Mouse (Mus musculus) urinary bladder, adult 2 months (tissue): ENCODE data around the gene Cntd1. TPM values are rescaled to one million over a fixed set of nuclear protein-coding genes. Genes with fewer than 3 reads are reported as not detected.

Experiments used
- DNase-seq: peaks from one replicate; pipeline ENCODE4 v3.0.0; 2022; ENCODE audit warnings: low spot score
- polyA plus RNA-seq: library from polyadenylated mRNA; depleted of rRNA; stranded (reverse); fragments of >200 nt; gene quantifications from 2 replicates; pipeline ENCODE4 v1.2.3, GENCODE M21; 2012; rRNA removed

Gene Cntd1
- 1.4 and 1.5 TPM in 2 replicates for polyA plus RNA-seq

DNA sequence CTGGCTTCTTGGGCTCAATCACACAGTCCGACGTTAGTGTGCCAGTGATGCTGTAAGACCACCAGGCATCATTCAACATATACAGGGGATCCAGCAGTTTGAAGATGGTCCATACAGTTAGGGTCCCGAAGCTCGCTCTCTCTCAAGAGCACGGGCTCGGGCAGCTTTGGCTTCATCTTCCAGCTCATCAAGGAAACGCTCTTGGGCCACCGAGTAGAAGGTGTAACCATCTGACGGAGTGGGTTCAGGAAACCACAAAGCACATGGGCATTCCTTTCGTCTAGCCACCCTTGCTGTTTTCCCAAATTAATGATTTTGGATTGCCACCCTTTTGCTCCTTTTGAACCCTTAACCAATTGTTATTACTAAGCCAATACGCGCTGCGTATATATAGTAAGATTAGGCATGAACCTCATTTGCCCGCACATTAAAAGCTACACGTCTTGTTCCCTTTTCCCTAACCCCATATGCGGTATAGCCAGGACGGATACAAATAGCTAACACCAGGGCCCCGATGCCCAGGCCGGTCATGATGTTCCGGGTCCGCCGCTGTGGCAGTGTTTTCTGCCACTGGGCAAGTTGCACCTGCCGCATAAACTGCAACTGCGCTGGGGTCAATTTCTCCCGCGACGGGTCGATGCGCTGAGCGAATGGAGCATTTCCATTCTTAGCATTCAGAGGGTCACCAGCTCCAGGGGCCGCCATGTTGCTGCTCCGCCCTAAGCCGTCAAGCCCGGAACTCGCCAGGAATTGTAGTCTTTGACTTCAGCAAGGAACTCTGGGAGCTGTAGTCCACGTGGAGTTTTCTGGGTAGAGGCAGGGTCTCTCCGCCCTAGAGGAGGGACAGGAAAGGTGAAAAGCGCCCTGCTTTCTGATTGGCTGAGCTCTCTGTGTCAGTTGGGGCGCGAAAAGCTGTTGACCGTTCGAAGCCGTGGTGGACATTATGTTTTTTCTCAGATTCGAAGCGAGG is at the start of gene Cntd1, which contains the start of gene Coa3:
TSS of gene Cntd1 (plus strand) at position 790 of the 970 bp plus-strand sequence.
TSS of gene Coa3 (minus strand) at position 892 of the 970 bp plus-strand sequence.
- DNase-seq: peak; percentile 66

- DNase-seq: no peak
Measured at GRCm38 (mm10) chr11:101229361-101229900, 49.4 kb upstream of the Cntd1 start.

DNA sequence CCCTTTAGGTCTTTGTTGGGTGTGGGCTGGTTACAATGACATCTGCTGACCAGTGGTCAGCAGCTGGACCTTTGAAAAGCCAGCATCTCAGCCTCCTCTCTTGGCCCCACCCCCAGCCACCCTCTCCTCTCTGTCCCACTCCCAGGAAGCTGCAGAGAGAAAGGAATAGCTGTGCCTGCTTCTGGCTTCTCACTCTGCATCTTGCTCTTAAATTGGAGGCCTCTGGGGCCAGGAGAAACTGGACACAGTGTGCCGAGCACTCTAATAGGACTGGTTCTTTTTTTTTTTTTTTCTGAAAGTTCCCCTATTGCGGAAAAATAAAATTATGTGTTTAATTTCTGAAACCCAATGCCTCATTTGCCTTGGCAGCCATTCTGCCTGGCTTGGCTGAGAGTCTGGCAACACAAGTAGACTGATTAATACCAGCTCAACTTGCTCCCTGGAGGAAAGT is 48.7 kb upstream of the Cntd1 start:
- no peak for DNase-seq

GRCm38 (mm10) chr11:101230526-101230925 is 48.3 kb upstream of the Cntd1 start:
- no peak for DNase-seq

- no peak for DNase-seq
Measured at GRCm38 (mm10) chr11:101230991-101231871, 47.6 kb upstream of the Cntd1 start.

DNA sequence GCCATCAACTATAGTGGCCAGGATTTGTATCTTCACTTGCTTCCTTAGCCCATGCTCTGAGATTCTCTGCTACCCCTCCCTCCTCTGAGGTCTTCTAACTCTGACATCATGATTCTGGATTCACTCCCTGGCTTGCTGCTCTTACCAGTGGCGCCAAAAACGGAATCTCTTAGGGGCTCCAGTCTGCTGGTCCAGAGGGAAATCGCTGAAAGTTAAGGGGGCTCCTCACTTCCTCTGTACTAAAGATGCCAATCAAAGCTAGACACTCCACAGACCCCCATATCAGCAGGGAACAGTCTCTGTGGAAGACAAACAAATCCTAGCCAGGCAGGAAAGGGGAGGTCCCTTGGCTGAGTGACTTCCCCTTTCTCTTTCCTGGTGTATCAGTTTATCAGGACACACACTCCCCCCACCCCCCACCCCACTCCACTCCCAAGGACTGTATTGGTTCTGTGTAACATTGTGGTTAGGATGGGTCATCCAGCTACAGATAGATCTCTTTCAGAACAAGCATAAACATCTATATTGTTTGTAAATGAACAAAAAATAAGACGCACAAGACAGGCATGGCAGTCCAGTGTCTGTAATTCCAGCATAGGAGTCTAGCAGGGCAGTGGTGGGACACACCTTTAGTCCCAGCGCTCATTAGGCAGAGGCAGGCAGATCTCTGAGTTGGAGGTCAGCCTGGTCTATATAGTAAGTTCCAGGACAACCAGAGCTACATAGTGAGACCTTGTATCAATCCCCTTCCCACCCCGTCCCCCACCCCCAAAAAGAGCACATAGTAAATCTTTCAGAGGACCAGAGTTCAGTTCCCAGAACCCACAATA is 46.6 kb upstream of the Cntd1 start:
- DNase-seq: no peak

- no peak for DNase-seq
Measured at GRCm38 (mm10) chr11:101233240-101233639, 45.6 kb upstream of the Cntd1 start.

- no peak for DNase-seq
Measured at GRCm38 (mm10) chr11:101234124-101234523, 44.7 kb upstream of the Cntd1 start.

DNA sequence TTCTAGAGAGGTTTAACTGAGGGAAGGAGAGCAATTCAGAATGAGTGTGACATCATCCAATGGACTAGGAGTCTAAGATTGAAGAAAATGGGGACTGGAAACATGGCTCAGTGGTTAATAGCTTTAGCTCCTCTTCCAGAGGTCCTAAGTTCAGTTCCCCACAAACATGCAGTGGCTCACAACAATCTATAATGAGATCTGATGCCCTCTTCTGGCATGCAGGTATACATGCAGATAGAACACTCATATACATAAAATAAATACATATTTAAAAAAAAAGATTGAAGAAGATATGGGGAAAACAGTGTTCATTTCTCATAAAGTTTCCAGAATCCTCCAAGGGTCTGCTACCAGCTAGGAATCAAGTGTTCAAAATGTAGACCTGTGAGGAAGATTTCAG is 43.4 kb upstream of the Cntd1 start:
- DNase-seq: no peak

DNA sequence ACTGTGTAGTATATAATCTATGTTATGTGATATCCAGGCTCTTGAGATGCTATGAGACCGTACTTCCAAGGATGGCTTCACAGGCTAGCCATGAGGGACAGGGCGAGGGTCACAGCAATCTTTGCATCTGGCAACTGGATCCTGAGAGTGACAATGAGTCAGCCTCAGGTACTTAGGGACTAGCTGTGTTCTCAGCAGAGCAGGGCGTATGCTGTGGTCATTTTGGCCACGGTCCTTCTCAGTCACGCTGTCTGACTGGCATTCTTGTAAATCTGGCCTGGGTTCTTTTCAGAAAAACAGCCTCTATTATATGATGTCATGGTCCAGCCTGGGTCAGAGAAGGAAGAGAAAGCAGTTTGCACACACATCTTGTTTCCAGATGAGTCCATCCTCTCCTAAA is 42.0 kb upstream of the Cntd1 start:
- no peak for DNase-seq

GRCm38 (mm10) chr11:101238071-101238647 is 40.7 kb upstream of the Cntd1 start:
- no peak for DNase-seq

DNA sequence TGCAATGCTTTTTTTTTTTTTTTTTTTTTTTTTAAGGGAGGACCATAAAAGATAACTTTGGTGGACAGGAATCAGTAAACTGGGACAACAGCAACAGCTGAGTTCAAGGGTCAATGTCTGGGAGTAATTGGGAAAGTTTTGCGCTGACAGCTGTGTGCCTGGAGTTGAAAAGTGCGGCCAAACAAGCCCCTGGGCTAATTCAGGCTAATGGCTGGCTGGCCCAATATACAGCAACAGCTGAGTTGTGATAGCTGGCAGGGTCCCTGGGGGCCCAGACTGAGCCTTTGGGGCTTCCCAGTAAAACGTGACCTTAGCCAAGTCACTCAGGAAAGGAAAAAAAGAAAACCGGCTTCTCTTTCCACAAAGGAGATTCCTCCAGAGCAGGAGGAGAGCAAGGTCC is 33.7 kb upstream of the Cntd1 start:
- DNase-seq: no peak

- DNase-seq: no peak
Measured at GRCm38 (mm10) chr11:101245855-101246701, 32.7 kb upstream of the Cntd1 start, which contains the start of gene Ramp2. TSS of gene Ramp2 (plus strand) at chr11:101246028.

- DNase-seq: no peak
Measured at GRCm38 (mm10) chr11:101246702-101247012, 32.2 kb upstream of the Cntd1 start.

DNA sequence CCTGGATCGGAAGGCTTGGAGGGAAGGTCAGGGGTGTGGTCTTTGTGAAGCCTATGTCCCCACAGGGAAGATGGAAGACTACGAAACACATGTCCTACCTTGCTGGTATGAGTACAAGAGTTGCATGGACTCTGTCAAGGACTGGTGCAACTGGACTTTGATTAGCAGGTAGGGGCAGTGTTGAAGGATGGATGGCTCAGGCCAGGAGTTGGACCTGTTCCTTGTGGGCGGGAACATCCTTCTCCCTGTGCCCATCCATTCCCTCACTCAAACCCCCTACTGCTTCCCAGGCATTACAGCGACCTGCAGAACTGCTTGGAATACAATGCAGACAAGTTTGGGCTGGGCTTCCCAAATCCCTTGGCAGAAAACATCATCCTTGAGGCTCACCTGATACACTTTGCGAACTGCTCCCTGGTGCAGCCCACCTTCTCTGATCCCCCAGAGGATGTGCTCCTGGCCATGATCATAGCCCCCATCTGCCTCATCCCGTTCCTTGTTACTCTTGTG is 31.2 kb upstream of the Cntd1 start:
- DNase-seq: no peak

GRCm38 (mm10) chr11:101248258-101248994 is 30.4 kb upstream of the Cntd1 start:
- no peak for DNase-seq

GRCm38 (mm10) chr11:101251031-101251430 is 27.8 kb upstream of the Cntd1 start:
- DNase-seq: no peak

GRCm38 (mm10) chr11:101252941-101253340 is 25.9 kb upstream of the Cntd1 start:
- peak; percentile 18 for DNase-seq
